Mouse (Mus musculus) cerebellum, postnatal 4 days (tissue): ENCODE measurements at regions not wholly inside any gene's neighbourhood (a gene's known extent, or its start where the extent isn't known, plus 50 kb on each side); places are given as distances from the start of the nearest gene placed in this dataset.

Experiments
- DNase-seq, 2 experiments: peaks; one replicate each; pipeline ENCODE4 v3.0.0; 2022; ENCODE audit warnings: low spot score in 2 of 2, mixed read lengths in 1 of 2

GRCm38 (mm10) chr11:31746939-31747338 lies 75.3 kb upstream of the Bod1 start:
- DNase-seq, result no peak

GRCm38 (mm10) chr11:31748275-31748815 lies 76.7 kb upstream of the Bod1 start:
- DNase-seq, result no peak

GRCm38 (mm10) chr11:31751274-31751673 lies 79.6 kb upstream of the Bod1 start:
- no peak for DNase-seq

GRCm38 (mm10) chr11:31753211-31753610 lies 81.5 kb upstream of the Bod1 start:
- no peak for DNase-seq

GRCm38 (mm10) chr11:31753711-31754161 lies 82.1 kb upstream of the Bod1 start:
- DNase-seq, result no peak

- DNase-seq, result no peak
Measured at GRCm38 (mm10) chr11:31754416-31754815, 82.7 kb upstream of the Bod1 start.

- DNase-seq, result peak in 1 of 2 experiments; percentile 64
Measured at GRCm38 (mm10) chr11:31755858-31756257, 84.2 kb upstream of the Bod1 start.

- no peak for DNase-seq
Measured at GRCm38 (mm10) chr11:31756355-31757145, 84.9 kb upstream of the Bod1 start.

- no peak for DNase-seq
Measured at GRCm38 (mm10) chr11:31759868-31760765, 88.4 kb upstream of the Bod1 start.

- no peak for DNase-seq
Measured at GRCm38 (mm10) chr11:31763856-31764255, 92.2 kb upstream of the Bod1 start.

- no peak for DNase-seq
Measured at GRCm38 (mm10) chr11:31766296-31766695, 94.6 kb upstream of the Bod1 start.

- DNase-seq, result no peak
Measured at GRCm38 (mm10) chr11:31767727-31768495, 96.2 kb upstream of the Bod1 start.

- DNase-seq, result peak in 1 of 2 experiments; percentile 53
Measured at GRCm38 (mm10) chr11:31769804-31770654, 98.3 kb upstream of the Bod1 start.

- DNase-seq, result no peak
Measured at GRCm38 (mm10) chr11:31770881-31771280, 99.2 kb upstream of the Bod1 start.

- DNase-seq, result peak in 1 of 2 experiments; percentile 44
Measured at GRCm38 (mm10) chr11:31771491-31772439, 100.1 kb upstream of the Bod1 start.

GRCm38 (mm10) chr11:31777531-31777930 lies 94.5 kb upstream of the Cpeb4 start:
- DNase-seq, result no peak

GRCm38 (mm10) chr11:31778766-31779165 lies 93.2 kb upstream of the Cpeb4 start:
- no peak for DNase-seq

GRCm38 (mm10) chr11:31779267-31779666 lies 92.7 kb upstream of the Cpeb4 start:
- no peak for DNase-seq

- DNase-seq, result no peak
Measured at GRCm38 (mm10) chr11:31780969-31781368, 91.0 kb upstream of the Cpeb4 start.
